Mouse (Mus musculus) thymus, adult 2 months (tissue): ENCODE results near the gene Spock1.

Source experiments
- CTCF ChIP-seq: fragments of 200-500 bp; IDR thresholded peaks from 2 replicates; pipeline ENCODE4 v1.5.1; 2012; ENCODE audit warnings: mild to moderate bottlenecking, control low read depth, low read length, moderate library complexity, borderline replicate concordance; ENCODE audit not compliant: control insufficient read depth, poor library complexity, insufficient read depth; ENCODE audit errors: extremely low read depth
- POLR2A ChIP-seq: fragments of 200-500 bp; IDR thresholded peaks from 2 replicates; pipeline ENCODE4 v1.6.1; 2012; ENCODE audit warnings: mild to moderate bottlenecking, low read length, control low read depth, moderate library complexity; ENCODE audit not compliant: control insufficient read depth, poor library complexity, insufficient read depth; ENCODE audit errors: extremely low read depth

GRCm38 (mm10) chr13:57721524-57722279, 186.4 kb downstream of the Spock1 start:
- TF ChIP-seq CTCF (no peak), POLR2A (no peak)
